29 mouse cellular contexts compared by ENCODE assay signal in the genomic region with DNA sequence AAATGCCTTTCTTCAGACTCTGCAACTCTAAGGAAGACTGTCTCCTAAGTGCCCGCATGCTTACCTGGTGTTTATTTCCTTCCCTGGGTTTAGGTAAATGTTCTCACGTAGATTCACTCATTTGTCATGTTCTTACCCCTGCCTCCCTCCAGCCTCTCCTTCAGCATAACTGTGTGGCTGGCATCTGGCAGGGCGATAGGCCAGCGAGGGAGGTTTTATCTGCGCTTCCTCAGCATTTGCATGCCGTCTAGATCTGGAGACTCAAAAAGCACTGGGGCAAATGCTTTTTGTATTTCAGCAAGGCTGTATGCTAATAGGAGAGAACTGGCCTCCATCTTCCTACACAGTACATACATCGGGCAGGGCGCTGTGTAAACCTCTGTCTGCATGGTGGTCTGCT. TPM values are rescaled to one million over a fixed set of nuclear protein-coding genes. Genes with fewer than 3 reads are reported as not detected.
DNase-seq lines count a peak whose midpoint lies in the region; ATAC-seq and TF ChIP-seq lines count a peak whose summit lies in the region.
"Had no signal": no experiment of that assay in that cellular context is flagged by ENCODE, and none has a peak within 500 bp of the region (broad histone marks: within the 10 kb centered on the region; RNA-seq: fewer than 3 reads in every experiment).

No protein-coding gene starts in this region.

- peak overlapping the region; percentile 70 for H3K27ac ChIP-seq in liver, embryonic 12.5 days
- no peak overlapping the region for H3K27ac ChIP-seq in forebrain, postnatal 0 days (ENCODE audit: low read depth, low read length)
- H3K27ac ChIP-seq: embryonic facial prominence, embryonic 13.5 days; forebrain, embryonic 12.5 days; heart, embryonic 10.5 days; heart, embryonic 15.5 days; hindbrain, embryonic 13.5 days; lung, embryonic 15.5 days; midbrain, embryonic 13.5 days had no signal

- no peak for DNase-seq in forebrain, postnatal 0 days
- no peak for DNase-seq in lung, postnatal 25 days (ENCODE audit: low spot score)
- no peak for DNase-seq in urinary bladder, postnatal 36 days (ENCODE audit: low spot score in 2 of 2)
- DNase-seq in thymus, postnatal 14 days, result no peak
- DNase-seq: adrenal gland, adult 8-10 months; B cell, adult 2 months; cerebellum, adult 11-12 months; cerebellum, adult 9-11 months; gastrocnemius, postnatal 10 days; heart, adult 11 months; heart, postnatal 4 days; kidney, adult 9 months; kidney, postnatal 10 days; layer of hippocampus, adult 9-11 months; lung, postnatal 36 days had no signal

- WGBS in liver, embryonic 12.5 days (ENCODE audit: insufficient replicate concordance), result 67% methylated on average over 8 of the region's 8 CpGs
- WGBS in forebrain, postnatal 0 days, result 92% methylated on average over 8 of the region's 8 CpGs

- no peak for TF ChIP-seq CTCF in forebrain, postnatal 0 days (IDR thresholded peaks at IDR 0.05; ENCODE audit: low read depth)

- peaks cover 47% of the 10 kb centered on the region for H3K4me1 ChIP-seq in liver, embryonic 12.5 days
- peaks cover 6% of the 10 kb centered on the region for H3K4me1 ChIP-seq in forebrain, postnatal 0 days (ENCODE audit: insufficient read depth)

- no peaks in the 10 kb centered on the region for H3K27me3 ChIP-seq in liver, embryonic 12.5 days (replicated peaks)
- H3K27me3 ChIP-seq in forebrain, postnatal 0 days (ENCODE audit: insufficient read depth, low read length), result no peaks in the 10 kb centered on the region
- H3K27me3 ChIP-seq: embryonic facial prominence, embryonic 13.5 days; forebrain, embryonic 12.5 days; heart, embryonic 15.5 days; hindbrain, embryonic 13.5 days; lung, embryonic 15.5 days; megakaryocyte, embryonic 14.5 days had no signal

- H3K36me3 ChIP-seq in liver, embryonic 12.5 days, result peaks cover 58% of the 10 kb centered on the region
- peaks cover 47% of the 10 kb centered on the region for H3K36me3 ChIP-seq in forebrain, postnatal 0 days (ENCODE audit: insufficient read depth)

- H3K4me2 ChIP-seq in liver, embryonic 12.5 days, result peak overlapping the region; percentile 13; the same call in 1 of the 2 replicates
- H3K4me2 ChIP-seq in forebrain, postnatal 0 days (ENCODE audit: low read depth), result no peak overlapping the region
- H3K4me2 ChIP-seq: embryonic facial prominence, embryonic 13.5 days; forebrain, embryonic 12.5 days; heart, embryonic 15.5 days; hindbrain, embryonic 13.5 days; lung, embryonic 15.5 days; midbrain, embryonic 13.5 days had no signal

- H3K9ac ChIP-seq in liver, embryonic 12.5 days, result no peak overlapping the region
- no peak overlapping the region for H3K9ac ChIP-seq in forebrain, postnatal 0 days
- H3K9ac ChIP-seq: embryonic facial prominence, embryonic 13.5 days; forebrain, embryonic 12.5 days; heart, embryonic 15.5 days; hindbrain, embryonic 13.5 days; lung, embryonic 15.5 days; midbrain, embryonic 13.5 days had no signal

- no peak overlapping the region for H3K4me3 ChIP-seq in liver, embryonic 12.5 days
- no peak overlapping the region for H3K4me3 ChIP-seq in forebrain, postnatal 0 days (ENCODE audit: low read depth, low read length)
- H3K4me3 ChIP-seq: embryonic facial prominence, embryonic 13.5 days; erythroblast, embryonic 14.5 days; forebrain, embryonic 12.5 days; heart, embryonic 10.5 days; heart, embryonic 15.5 days; hindbrain, embryonic 13.5 days; lung, embryonic 15.5 days; megakaryocyte, embryonic 14.5 days; midbrain, embryonic 13.5 days had no signal

- ATAC-seq in erythroblast, adult 5-6 weeks (replicated peaks; ENCODE audit: low FRiP score, poor library complexity, severe bottlenecking), result peak; percentile 72
- ATAC-seq in liver, embryonic 12.5 days, result peak; percentile 46; the same call in 1 of the 2 replicates
- ATAC-seq in megakaryocyte progenitor cell, adult 5-6 weeks (replicated peaks; ENCODE audit: poor library complexity), result peak; percentile 74
- no peak for ATAC-seq in forebrain, postnatal 0 days
- ATAC-seq: activated CD4-positive, CD25-positive, alpha-beta regulatory T cell, adult 4 months; intestine, embryonic 16.5 days; midbrain, embryonic 13.5 days had no signal

- H3K9me3 ChIP-seq in liver, embryonic 12.5 days (replicated peaks), result no peaks in the 10 kb centered on the region
- no peaks in the 10 kb centered on the region for H3K9me3 ChIP-seq in forebrain, postnatal 0 days (ENCODE audit: low read length)
- H3K9me3 ChIP-seq: embryonic facial prominence, embryonic 13.5 days; forebrain, embryonic 12.5 days; heart, embryonic 10.5 days; heart, embryonic 15.5 days; hindbrain, embryonic 13.5 days; lung, embryonic 15.5 days; megakaryocyte, embryonic 14.5 days; midbrain, embryonic 13.5 days had no signal

RNA-seq across cellular contexts. Expression of a gene that starts 3.7 kb away (rescaled TPM):
- 1.2 and 7.1 TPM in 2 replicates for total RNA-seq in erythroblast, adult 5-6 weeks (2015; ENCODE audit: low replicate concordance)
- total RNA-seq in erythroblast, adult 5-6 weeks (2017; ENCODE audit: low replicate concordance), result 6.4 and 8.3 TPM in 2 replicates
- 28.3 and 31.0 TPM in 2 replicates for polyA plus RNA-seq in liver, embryonic 12.5 days (2016; fragmentation: Nextera tagmentation; extraction: Ambion mirVana)
- 38.2 and 42.5 TPM in 2 replicates for total RNA-seq in megakaryocyte progenitor cell, adult 5-6 weeks (2015)
- total RNA-seq in megakaryocyte progenitor cell, adult 5-6 weeks (2017), result 47.6 and 48.6 TPM in 2 replicates
- total RNA-seq in forebrain, postnatal 0 days (2014; rRNA removed), result 57.5 and 60.0 TPM in 2 replicates
- polyA plus RNA-seq in forebrain, postnatal 0 days (2015; fragmentation: Nextera tagmentation; extraction: Ambion mirVana), result 39.4 and 52.0 TPM in 2 replicates
